Comparison of ENCODE assay signal across 9 mouse cellular contexts in genomic region chr3:66296545-66296944, GRCm38 (mm10). TPM values are rescaled to one million over a fixed set of nuclear protein-coding genes. Genes with fewer than 3 reads are reported as not detected.
DNase-seq lines count a peak whose midpoint lies in the region; ATAC-seq lines count a peak whose summit lies in the region.
"Had no signal": no experiment of that assay in that cellular context is flagged by ENCODE, and none has a peak within 500 bp of the region (broad histone marks: within the 10 kb centered on the region; RNA-seq: fewer than 3 reads in every experiment).

Gene Veph1 (minus strand): TSS chr3:66296837.

- peak; percentile 83 to 90 for ATAC-seq in hematopoietic stem cell, adult 5-6 weeks (replicated peaks in 1 of 2; ENCODE audit: insufficient read depth in 1 of 2, low FRiP score in 2 of 2, low TSS enrichment in 1 of 2, low read depth in 1 of 2, poor library complexity in 2 of 2, severe bottlenecking in 2 of 2)
- no peak for ATAC-seq in neural tube, embryonic 15.5 days (ENCODE audit: low FRiP score)
- ATAC-seq in megakaryocyte-erythroid progenitor cell, adult 5-6 weeks (replicated peaks; ENCODE audit: low FRiP score, low TSS enrichment, poor library complexity, severe bottlenecking) = no peak

- H3K9me3 ChIP-seq in limb, embryonic 10.5 days (replicated peaks) = no peaks in the 10 kb centered on the region
- no peaks in the 10 kb centered on the region for H3K9me3 ChIP-seq in neural tube, embryonic 15.5 days (replicated peaks)

- peak; percentile 15 to 24 for DNase-seq in layer of hippocampus, postnatal 10 days (ENCODE audit: low spot score in 2 of 2)
- no peak for DNase-seq in layer of hippocampus, adult 18-20 months (ENCODE audit: low spot score in 2 of 2)
- DNase-seq in limb, embryonic 10.5 days (ENCODE audit: low spot score) = no peak
- no peak for DNase-seq in urinary bladder, postnatal 4 days (ENCODE audit: low spot score in 2 of 2)
- no peak for DNase-seq in layer of hippocampus, adult 11-12 months (ENCODE audit: low spot score)
- DNase-seq: cerebellum, adult 11-12 months had no signal

- no peaks in the 10 kb centered on the region for H3K36me3 ChIP-seq in limb, embryonic 10.5 days
- H3K36me3 ChIP-seq in neural tube, embryonic 15.5 days = no peaks in the 10 kb centered on the region

- H3K4me3 ChIP-seq in limb, embryonic 10.5 days = no peak within 1 kb of the TSS
- H3K4me3 ChIP-seq in neural tube, embryonic 15.5 days (replicated peaks) = 0 out of 2 replicates have a peak within 1 kb of the TSS, but pooled peaks have one; percentile 4

- H3K27ac ChIP-seq in limb, embryonic 10.5 days = peak within 1 kb of the TSS; percentile 31; the same call in 1 of the 2 replicates
- H3K27ac ChIP-seq in neural tube, embryonic 15.5 days (replicated peaks) = no peak within 1 kb of the TSS

- peaks cover 22% of the 10 kb centered on the region for H3K4me1 ChIP-seq in limb, embryonic 10.5 days
- H3K4me1 ChIP-seq in neural tube, embryonic 15.5 days = peaks cover 14% of the 10 kb centered on the region; the same call in 1 of the 2 replicates

- no peak within 1 kb of the TSS for H3K9ac ChIP-seq in neural tube, embryonic 15.5 days (replicated peaks)

- H3K4me2 ChIP-seq in neural tube, embryonic 15.5 days = peak within 1 kb of the TSS; percentile 31

- no peaks in the 10 kb centered on the region for H3K27me3 ChIP-seq in limb, embryonic 10.5 days (ENCODE audit: low read depth, poor library complexity, severe bottlenecking)
- no peaks in the 10 kb centered on the region for H3K27me3 ChIP-seq in neural tube, embryonic 15.5 days (replicated peaks)

- WGBS in limb, embryonic 10.5 days = 50% methylated on average over 11 of the region's 11 CpGs
- WGBS in neural tube, embryonic 15.5 days = 19% methylated on average over 11 of the region's 11 CpGs

RNA-seq across cellular contexts. Expression of gene Veph1, which starts in this region (rescaled TPM):
- total RNA-seq in layer of hippocampus, postnatal 10 days (2021) = 1 to 10 TPM; 2.2 TPM
- under 1 TPM in 1 of 2 experiments, not detected in 1; 0.08 TPM for total RNA-seq in layer of hippocampus, adult 18-20 months (2021)
- 0.25 and 0.56 TPM in 2 replicates for total RNA-seq in hematopoietic stem cell, adult 5-6 weeks (2017)
- 0.38 and 1.0 TPM in 2 replicates for polyA plus RNA-seq in limb, embryonic 10.5 days (2016; fragmentation: Nextera tagmentation; extraction: Ambion mirVana)
- polyA plus RNA-seq in neural tube, embryonic 15.5 days (2015; fragmentation: Nextera tagmentation; extraction: Ambion mirVana) = 2.0 and 2.7 TPM in 2 replicates
- total RNA-seq in megakaryocyte-erythroid progenitor cell, adult 5-6 weeks (2014; fragmentation: Nextera tagmentation) = not detected in 2 replicates
- not detected in 2 replicates for total RNA-seq in megakaryocyte-erythroid progenitor cell, adult 5-6 weeks (2017)

Comparison
In these comparisons a context has a peak if more than half of its experiments do, and no peak if none do; other contexts are left out.
1. DNase-seq: peak in layer of hippocampus, postnatal 10 days (2 of 2); none in layer of hippocampus, adult 18-20 months (0 of 2), limb, embryonic 10.5 days (single experiment), urinary bladder, postnatal 4 days (0 of 2) and layer of hippocampus, adult 11-12 months (single experiment).
2. Peak in ATAC-seq in hematopoietic stem cell, adult 5-6 weeks; RNA of the gene not detected or under 1 TPM.